8 mouse cellular contexts compared by ENCODE assay signal in the genomic region with DNA sequence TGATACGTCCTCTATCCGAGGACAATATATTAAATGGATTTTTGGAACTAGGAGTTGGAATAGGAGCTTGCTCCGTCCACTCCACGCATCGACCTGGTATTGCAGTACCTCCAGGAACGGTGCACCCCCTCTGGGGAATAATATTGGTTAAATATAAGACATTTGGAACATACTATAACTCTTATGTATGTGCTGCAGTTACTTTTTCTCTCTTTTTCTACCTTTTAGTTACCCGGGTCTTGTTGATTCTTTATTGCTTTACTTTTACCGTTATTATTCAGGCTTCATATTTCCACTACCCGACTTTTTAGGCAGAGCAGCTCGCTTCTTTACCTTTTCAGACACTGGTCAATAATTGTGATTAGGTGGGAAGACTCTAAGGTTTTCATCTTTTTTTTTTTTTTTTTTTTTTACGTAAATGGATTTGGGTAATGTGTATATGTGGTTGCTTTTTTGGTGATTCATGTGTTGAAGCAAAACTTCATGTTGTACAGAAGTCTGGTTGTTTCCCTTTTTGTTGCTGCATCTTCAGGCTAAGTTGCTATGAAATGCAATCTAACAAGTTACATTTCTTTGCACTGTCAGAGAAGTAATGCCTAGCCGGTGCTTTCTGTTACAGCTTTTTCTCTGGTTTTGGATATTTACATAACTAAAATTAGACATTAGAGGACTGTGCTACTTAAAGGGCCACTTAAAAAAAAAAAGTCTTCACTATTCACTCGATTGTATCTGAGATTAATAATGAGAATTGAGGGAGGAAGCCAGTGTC. TPM values are rescaled to one million over a fixed set of nuclear protein-coding genes. Genes with fewer than 3 reads are reported as not detected.
DNase-seq lines count a peak whose midpoint lies in the region; ATAC-seq and TF ChIP-seq lines count a peak whose summit lies in the region.

No protein-coding gene starts in this region.

- no peaks in the 10 kb centered on the region for H3K36me3 ChIP-seq in C2C12 (ENCODE audit: control insufficient read depth, insufficient read depth)
- H3K36me3 ChIP-seq in midbrain, postnatal 0 days (ENCODE audit: insufficient read depth, low read length): no peaks in the 10 kb centered on the region

- no peaks in the 10 kb centered on the region for H3K79me3 ChIP-seq in C2C12 (ENCODE audit: low read depth)

- H3K9ac ChIP-seq in midbrain, postnatal 0 days (replicated peaks; ENCODE audit: low read length, poor library complexity, severe bottlenecking): no peak overlapping the region

- ATAC-seq in midbrain, postnatal 0 days (ENCODE audit: low FRiP score): peak; percentile 44

- peak; percentile 43 to 47 for DNase-seq in heart, adult 18-20 months
- DNase-seq in heart, postnatal 25 days (ENCODE audit: low spot score): no peak
- peak; percentile 26 for DNase-seq in c-Kit-positive CD71-negative TER-119-negative erythroid progenitor cells, embryonic 14.5 days (ENCODE audit: low read depth)
- DNase-seq in heart, postnatal 4 days: peak; percentile 39
- DNase-seq in left cerebral cortex, adult 9 months (ENCODE audit: low spot score in 2 of 2): peak; percentile 55 to 63
- no peak for DNase-seq in midbrain, postnatal 0 days (ENCODE audit: low spot score)
- no peak for DNase-seq in spleen, adult 12 weeks (ENCODE audit: low spot score)

- H3K27ac ChIP-seq in midbrain, postnatal 0 days (ENCODE audit: low read depth, low read length): no peak overlapping the region

- no peaks in the 10 kb centered on the region for H3K27me3 ChIP-seq in C2C12 (ENCODE audit: control insufficient read depth, insufficient read depth, insufficient read length)
- no peaks in the 10 kb centered on the region for H3K27me3 ChIP-seq in midbrain, postnatal 0 days (ENCODE audit: insufficient read depth, low read length)

- peak overlapping the region; percentile 23 for H3ac ChIP-seq in C2C12 (ENCODE audit: control insufficient read depth, insufficient read length, low read depth)

- H3K79me2 ChIP-seq in C2C12 (ENCODE audit: control insufficient read depth, insufficient read depth): no peaks in the 10 kb centered on the region

- WGBS in midbrain, postnatal 0 days: 8% methylated on average over 11 of the region's 13 CpGs

- peak overlapping the region; percentile 33 for H3K4me2 ChIP-seq in midbrain, postnatal 0 days (ENCODE audit: low read depth, low read length, poor library complexity, severe bottlenecking)

- H3K4me3 ChIP-seq in C2C12 (ENCODE audit: insufficient read depth, poor library complexity, severe bottlenecking): no peak overlapping the region
- peak overlapping the region; percentile 23; the same call in 1 of the 2 replicates for H3K4me3 ChIP-seq in midbrain, postnatal 0 days (ENCODE audit: low read depth, low read length)

- intact Hi-C loops in heart, postnatal 25 days (cut with DNase I): loop anchor here (5.0 kb wide), 1 partner anchor 70 kb away; a partner anchor contains a TSS

- no peaks in the 10 kb centered on the region for H3K9me3 ChIP-seq in midbrain, postnatal 0 days (ENCODE audit: low read length)

- H3K4me1 ChIP-seq in midbrain, postnatal 0 days (ENCODE audit: insufficient read depth, low read length): no peaks in the 10 kb centered on the region

- no peak for TF ChIP-seq CTCF in C2C12 (IDR thresholded peaks at IDR 0.05; ENCODE audit: control insufficient read depth, insufficient read depth, insufficient read length)
- no peak for TF ChIP-seq CTCF in midbrain, postnatal 0 days (IDR thresholded peaks at IDR 0.05)

TF ChIP-seq in C2C12, 6 proteins besides CTCF, POLR2A, EP300 and RAD21:
- TF ChIP-seq MYOG (IDR thresholded peaks at IDR 0.05; ENCODE audit: control insufficient read depth, extremely low read depth, insufficient read length) (no peak), MAX (IDR thresholded peaks at IDR 0.05) (no peak), USF1 (IDR thresholded peaks at IDR 0.05; ENCODE audit: low read depth) (no peak), CEBPB (IDR thresholded peaks at IDR 0.05; ENCODE audit: low read depth) (peak; percentile 24), FOSL1 (IDR thresholded peaks at IDR 0.05; ENCODE audit: insufficient read depth, low read length, poor library complexity, severe bottlenecking) (no peak)

RNA-seq across cellular contexts. Expression of a gene that starts 25.1 kb away (rescaled TPM):
- total RNA-seq in heart, adult 18-20 months (2021): 10 to 100 TPM; 36.9 to 39.7 TPM
- total RNA-seq in heart, postnatal 25 days (2021): 10 to 100 TPM; 25.0 to 30.7 TPM
- 1.6 TPM for polyA plus RNA-seq in C2C12 (2012; fragmentation: generic; extraction: Trizol)
- total RNA-seq in heart, postnatal 4 days (2021): 10 to 100 TPM; 17.7 to 21.1 TPM
- total RNA-seq in midbrain, postnatal 0 days (2014; rRNA removed): 1.7 and 2.4 TPM in 2 replicates
- polyA plus RNA-seq in midbrain, postnatal 0 days (2015; fragmentation: Nextera tagmentation; extraction: Ambion mirVana): 2.1 and 2.3 TPM in 2 replicates

RNA-seq across cellular contexts. Expression of a gene that starts 46.9 kb away (rescaled TPM):
- total RNA-seq in heart, adult 18-20 months (2021): 10 to 100 TPM; 13.4 to 13.6 TPM
- total RNA-seq in heart, postnatal 25 days (2021): 10 to 100 TPM; 11.1 to 11.2 TPM
- 16.8 TPM for polyA plus RNA-seq in C2C12 (2012; fragmentation: generic; extraction: Trizol)
- 10 to 100 TPM; 11.7 to 12.1 TPM for total RNA-seq in heart, postnatal 4 days (2021)
- 0.66 and 2.7 TPM in 2 replicates for total RNA-seq in midbrain, postnatal 0 days (2014; rRNA removed)
- polyA plus RNA-seq in midbrain, postnatal 0 days (2015; fragmentation: Nextera tagmentation; extraction: Ambion mirVana): 8.9 and 10.2 TPM in 2 replicates

RNA-seq across cellular contexts. Expression of a gene that starts 47.0 kb away (rescaled TPM):
- total RNA-seq in heart, adult 18-20 months (2021): not detected
- total RNA-seq in heart, postnatal 25 days (2021): not detected
- polyA plus RNA-seq in C2C12 (2012; fragmentation: generic; extraction: Trizol): 0.22 TPM
- under 1 TPM; 0.12 to 0.16 TPM for total RNA-seq in heart, postnatal 4 days (2021)
- 37.3 and 41.7 TPM in 2 replicates for total RNA-seq in midbrain, postnatal 0 days (2014; rRNA removed)
- 34.1 and 38.3 TPM in 2 replicates for polyA plus RNA-seq in midbrain, postnatal 0 days (2015; fragmentation: Nextera tagmentation; extraction: Ambion mirVana)

Comparison
In these comparisons a context has a peak if more than half of its experiments do, and no peak if none do; other contexts are left out.
1. DNase-seq: peak in heart, adult 18-20 months (2 of 2), c-Kit-positive CD71-negative TER-119-negative erythroid progenitor cells, embryonic 14.5 days (single experiment), heart, postnatal 4 days (single experiment) and left cerebral cortex, adult 9 months (2 of 2); none in heart, postnatal 25 days (single experiment), midbrain, postnatal 0 days (single experiment) and spleen, adult 12 weeks (single experiment).
2. RNA of a gene that starts 47.0 kb away (total RNA-seq): 37.3 to 41.7 TPM in midbrain, postnatal 0 days; 0.12 to 0.16 TPM in heart, postnatal 4 days, not detected in heart, postnatal 25 days and not detected in heart, adult 18-20 months; every median in the first group is over 10 times any median in the second.